Mouse (Mus musculus) liver, postnatal 0 days (tissue): ENCODE results near the gene Lrch1. TPM values are rescaled to one million over a fixed set of nuclear protein-coding genes. Genes with fewer than 3 reads are reported as not detected.

Experiments used
- ATAC-seq: fragments of 200-750 bp; cut with Nextera tagmentation; 2 replicates; pipeline ENCODE4 v1.8.0; 2017; ENCODE audit warnings: mild to moderate bottlenecking, moderate library complexity
- DNase-seq: peaks from one replicate; pipeline ENCODE4 v3.0.0-alpha.2; 2016
- H3K27ac ChIP-seq: fragments of 300-500 bp; sonication (generic); 2 replicates; pipeline ENCODE4 v1.5.1; 2014; ENCODE audit warnings: antibody characterized with exemption, moderate library complexity, mild to moderate bottlenecking, low read depth
- H3K27me3 ChIP-seq: fragments of 300-500 bp; sonication (generic); 2 replicates; pipeline ENCODE4 v1.6.1; 2014; ENCODE audit warnings: low read length, control low read depth, mixed read lengths; ENCODE audit not compliant: insufficient read depth
- H3K36me3 ChIP-seq: fragments of 300-500 bp; sonication (generic); replicated peaks from 2 replicates; pipeline ENCODE4 v1.6.1; 2014; ENCODE audit warnings: mild to moderate bottlenecking, control low read depth, low read length, moderate library complexity, mixed read lengths; ENCODE audit not compliant: insufficient read depth
- H3K4me1 ChIP-seq: fragments of 300-500 bp; sonication (generic); 2 replicates; pipeline ENCODE4 v1.6.1; 2014; ENCODE audit warnings: antibody characterized with exemption, mild to moderate bottlenecking, control low read depth; ENCODE audit not compliant: insufficient read depth
- H3K4me2 ChIP-seq: fragments of 300-500 bp; sonication (generic); 2 replicates; pipeline ENCODE4 v1.6.1; 2014; ENCODE audit warnings: low read depth, mild to moderate bottlenecking, low read length, moderate library complexity, mixed read lengths
- H3K4me3 ChIP-seq: fragments of 300-500 bp; sonication (generic); 2 replicates; pipeline ENCODE4 v1.5.1; 2014; ENCODE audit warnings: low read depth, low read length
- H3K9ac ChIP-seq: fragments of 300-500 bp; sonication (generic); replicated peaks from 2 replicates; pipeline ENCODE4 v1.6.1; 2014; ENCODE audit warnings: mild to moderate bottlenecking, moderate library complexity
- H3K9me3 ChIP-seq: fragments of 300-500 bp; sonication (generic); 2 replicates; pipeline ENCODE4 v1.6.1; 2016; ENCODE audit warnings: mild to moderate bottlenecking, control low read depth, low read length, mixed read lengths
- CTCF ChIP-seq: sonication (generic); IDR thresholded peaks from 2 replicates; pipeline ENCODE4 v1.5.1; 2016; ENCODE audit warnings: antibody characterized with exemption, low read depth
- EP300 ChIP-seq: IDR thresholded peaks from 2 replicates; pipeline ENCODE4 v1.6.1; 2016; ENCODE audit warnings: antibody characterized with exemption, low read depth, mild to moderate bottlenecking
- WGBS: fragments of 180-500 bp; shearing (Covaris S2); extraction: QIAGEN DNeasy Blood & Tissue Kit; methylation state at CpG from one replicate; pipeline ENCODE4 v1.1.7; 2014; ENCODE audit not compliant: insufficient replicate concordance; 5-methylcytosine and 5-hydroxymethylcytosine counted together
- polyA plus RNA-seq: library from polyadenylated mRNA; unstranded; fragments of >200 nt; fragmentation: Nextera tagmentation; extraction: Ambion mirVana; gene quantifications from 2 replicates; pipeline ENCODE4 v1.2.1, GENCODE M21; 2015

Lrch1 gene
- polyA plus RNA-seq, 1 experiment from 2014 or later: 3.6 TPM

GRCm38 (mm10) chr14:74794931-74795330 is 152.7 kb downstream of the Lrch1 start:
- H3K4me2 ChIP-seq: no peak overlapping the region
- H3K36me3 ChIP-seq: peaks cover 18% of the 10 kb centered on the region
- WGBS: 81% methylated on average over 12 of the region's 12 CpGs
- H3K9ac ChIP-seq: no peak overlapping the region
- H3K9me3 ChIP-seq: no peaks in the 10 kb centered on the region
- peaks cover 6% of the 10 kb centered on the region for H3K4me1 ChIP-seq
- no peak for ATAC-seq
- DNase-seq: no peak
- TF ChIP-seq EP300: no peak
- no peak for TF ChIP-seq CTCF
- H3K27me3 ChIP-seq: no peaks in the 10 kb centered on the region
- H3K27ac ChIP-seq: peak overlapping the region; percentile 16; the same call in 1 of the 2 replicates
- no peak overlapping the region for H3K4me3 ChIP-seq

- peaks cover 6% of the 10 kb centered on the region for H3K4me1 ChIP-seq
- ATAC-seq (peak; percentile 94), DNase-seq (peak; percentile 20)
- H3K9ac ChIP-seq: no peak overlapping the region
- no peaks in the 10 kb centered on the region for H3K27me3 ChIP-seq
- H3K27ac ChIP-seq: no peak overlapping the region; the same call in 1 of the 2 replicates
- WGBS: 72% methylated on average over 6 of the region's 6 CpGs
- no peaks in the 10 kb centered on the region for H3K9me3 ChIP-seq
- H3K4me3 ChIP-seq: no peak overlapping the region
- no peak overlapping the region for H3K4me2 ChIP-seq
- no peak for TF ChIP-seq CTCF
- TF ChIP-seq EP300: no peak
- H3K36me3 ChIP-seq: peaks cover 13% of the 10 kb centered on the region
Measured at GRCm38 (mm10) chr14:74792793-74793192, 154.9 kb downstream of the Lrch1 start.

GRCm38 (mm10) chr14:74790535-74790934 is 157.1 kb downstream of the Lrch1 start:
- WGBS: 79% methylated on average over 5 of the region's 5 CpGs
- ATAC-seq: no peak
- Histone ChIP-seq H3K36me3 (peaks cover 24% of the 10 kb centered on the region), H3K27me3 (no peaks in the 10 kb centered on the region), H3K27ac (no peak overlapping the region), H3K9ac (no peak overlapping the region), H3K4me1 (peaks cover 6% of the 10 kb centered on the region), H3K9me3 (no peaks in the 10 kb centered on the region), H3K4me3 (no peak overlapping the region), H3K4me2 (no peak overlapping the region)
- DNase-seq: no peak
- no peak for TF ChIP-seq CTCF
- no peak for TF ChIP-seq EP300

- WGBS: 75% methylated on average over 8 of the region's 8 CpGs
- TF ChIP-seq EP300: no peak
- TF ChIP-seq CTCF: peak; percentile 50
- Histone ChIP-seq H3K4me2 (no peak overlapping the region), H3K36me3 (peaks cover 36% of the 10 kb centered on the region), H3K4me3 (no peak overlapping the region), H3K27me3 (no peaks in the 10 kb centered on the region), H3K27ac (no peak overlapping the region), H3K9ac (no peak overlapping the region), H3K9me3 (no peaks in the 10 kb centered on the region), H3K4me1 (peaks cover 6% of the 10 kb centered on the region)
- no peak for ATAC-seq
- no peak for DNase-seq
Measured at GRCm38 (mm10) chr14:74788766-74789165, 158.9 kb downstream of the Lrch1 start.

GRCm38 (mm10) chr14:74787717-74788116 is 160.0 kb downstream of the Lrch1 start:
- ATAC-seq: no peak
- no peak overlapping the region for H3K4me3 ChIP-seq
- DNase-seq: no peak
- H3K4me2 ChIP-seq: no peak overlapping the region
- no peaks in the 10 kb centered on the region for H3K4me1 ChIP-seq
- H3K9ac ChIP-seq: no peak overlapping the region
- no peaks in the 10 kb centered on the region for H3K9me3 ChIP-seq
- H3K27ac ChIP-seq: no peak overlapping the region
- H3K27me3 ChIP-seq: no peaks in the 10 kb centered on the region
- 90% methylated on average over 3 of the region's 3 CpGs for WGBS
- TF ChIP-seq EP300 (no peak), CTCF (no peak)
- H3K36me3 ChIP-seq: peaks cover 38% of the 10 kb centered on the region

- no peak for TF ChIP-seq EP300
- no peak for TF ChIP-seq CTCF
- H3K4me1 ChIP-seq: no peaks in the 10 kb centered on the region
- H3K4me3 ChIP-seq: no peak overlapping the region
- DNase-seq (no peak), ATAC-seq (no peak)
- H3K27ac ChIP-seq: no peak overlapping the region
- peaks cover 33% of the 10 kb centered on the region for H3K36me3 ChIP-seq
- no peaks in the 10 kb centered on the region for H3K9me3 ChIP-seq
- no peak overlapping the region for H3K9ac ChIP-seq
- H3K4me2 ChIP-seq: no peak overlapping the region
- WGBS: 89% methylated on average over 11 of the region's 11 CpGs
- no peaks in the 10 kb centered on the region for H3K27me3 ChIP-seq
Measured at GRCm38 (mm10) chr14:74784243-74784934, 163.3 kb downstream of the Lrch1 start.
